Mouse (Mus musculus) cerebellum, adult 2 months (tissue): ENCODE results near the gene Skint9. TPM values are rescaled to one million over a fixed set of nuclear protein-coding genes. Genes with fewer than 3 reads are reported as not detected.
"Not testable (repeated sequence)": the region's sequence is repeated elsewhere in the genome, so short reads cannot be mapped to it uniquely, and the experiment has no call there.

ENCODE experiments used
- DNase-seq, 2 experiments: peaks; one replicate each; pipeline ENCODE4 v3.0.0; 2021
- H3K27ac ChIP-seq: fragments of 200-500 bp; 2 replicates; pipeline ENCODE4 v1.5.1; 2012; ENCODE audit warnings: low read length, control low read depth, inconsistent platforms; ENCODE audit not compliant: insufficient read depth
- H3K27me3 ChIP-seq: fragments of 200-500 bp; 2 replicates; pipeline ENCODE4 v1.6.1; 2012; ENCODE audit warnings: inconsistent platforms, mild to moderate bottlenecking, low read length, moderate library complexity; ENCODE audit not compliant: control insufficient read depth, insufficient read depth
- H3K4me1 ChIP-seq: fragments of 200-500 bp; 2 replicates; pipeline ENCODE4 v1.6.1; 2011; ENCODE audit warnings: low read length; ENCODE audit not compliant: control insufficient read depth, insufficient read depth
- H3K4me3 ChIP-seq: fragments of 200-500 bp; replicated peaks from 2 replicates; pipeline ENCODE3; 2011; ENCODE audit warnings: mild to moderate bottlenecking, low read depth, low read length, control low read depth; ENCODE audit not compliant: insufficient read depth
- CTCF ChIP-seq: fragments of 200-500 bp; IDR thresholded peaks from 2 replicates; pipeline ENCODE4 v1.5.1; 2011; ENCODE audit warnings: low read depth, mild to moderate bottlenecking, control low read depth, low read length, moderate library complexity, borderline replicate concordance; ENCODE audit not compliant: insufficient read depth
- POLR2A ChIP-seq: fragments of 200-500 bp; IDR thresholded peaks from 2 replicates; pipeline ENCODE4 v1.6.1; 2011; ENCODE audit warnings: low read length, control low read depth, borderline replicate concordance; ENCODE audit not compliant: insufficient read depth
- WGBS: fragments of 180-500 bp; shearing (Covaris S2); methylation state at CpG from one replicate; pipeline ENCODE4 v1.1.7; 2018; 5-methylcytosine and 5-hydroxymethylcytosine counted together
- polyA plus RNA-seq: library from polyadenylated mRNA; depleted of rRNA; stranded (reverse); fragments of >200 nt; gene quantifications from 2 replicates; pipeline ENCODE4 v1.2.3, GENCODE M21; 2012; rRNA removed

Skint9 gene
- not detected in 2 replicates for polyA plus RNA-seq

DNA sequence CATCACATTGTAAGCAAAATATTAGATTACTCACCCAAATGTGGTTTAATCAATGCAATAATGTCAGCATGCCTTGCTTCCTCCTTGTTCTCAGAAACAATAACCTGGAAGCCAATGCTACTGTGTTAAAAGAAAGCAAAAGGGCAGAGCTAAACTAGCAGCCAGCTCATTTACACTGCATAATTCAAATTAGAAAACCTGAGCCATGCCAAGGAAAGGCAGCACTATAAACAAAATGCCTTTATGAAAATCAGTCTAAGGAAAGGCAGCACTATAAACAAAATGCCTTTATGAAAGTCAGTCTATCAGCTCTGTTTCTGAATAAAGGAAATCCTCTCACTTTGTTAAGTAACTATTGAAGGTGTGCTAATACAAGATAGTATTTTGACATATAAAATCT is at the start of gene Skint9:
Skint9 (minus strand) TSS at position 101 of the 400 bp plus-strand sequence.
- Histone ChIP-seq H3K4me3 (no peak within 1 kb of the TSS), H3K4me1 (no peaks in the 10 kb centered on the region), H3K27me3 (no peaks in the 10 kb centered on the region), H3K27ac (no peak within 1 kb of the TSS)
- no peak for TF ChIP-seq CTCF
- no peak for TF ChIP-seq POLR2A
- no peak for DNase-seq

DNA sequence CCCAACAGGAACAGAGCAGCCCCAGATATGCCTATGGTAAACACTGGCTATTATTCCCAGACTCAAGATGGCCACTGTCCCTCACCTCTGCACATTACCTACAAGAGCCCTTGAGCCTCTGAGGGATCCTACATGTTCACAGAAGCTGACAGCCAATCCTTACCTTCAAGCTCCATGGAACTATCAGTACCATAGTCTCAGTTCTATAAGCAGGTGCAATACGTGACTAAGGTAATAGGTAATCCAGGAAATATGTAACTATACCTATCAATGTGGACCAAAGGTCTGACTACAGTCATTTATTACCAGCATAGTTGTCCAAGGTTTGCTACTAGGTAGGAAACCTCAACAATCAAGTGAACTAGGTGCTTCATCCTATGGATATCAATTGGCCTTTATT is 1.1 kb downstream of the Skint9 start:
- Histone ChIP-seq H3K4me3 (no peak overlapping the region), H3K27me3 (no peaks in the 10 kb centered on the region), H3K4me1 (no peaks in the 10 kb centered on the region), H3K27ac (no peak overlapping the region)
- TF ChIP-seq CTCF (no peak), POLR2A (no peak)
- 52% methylated on average over 1 of the region's 1 CpGs for WGBS
- no peak for DNase-seq

DNA sequence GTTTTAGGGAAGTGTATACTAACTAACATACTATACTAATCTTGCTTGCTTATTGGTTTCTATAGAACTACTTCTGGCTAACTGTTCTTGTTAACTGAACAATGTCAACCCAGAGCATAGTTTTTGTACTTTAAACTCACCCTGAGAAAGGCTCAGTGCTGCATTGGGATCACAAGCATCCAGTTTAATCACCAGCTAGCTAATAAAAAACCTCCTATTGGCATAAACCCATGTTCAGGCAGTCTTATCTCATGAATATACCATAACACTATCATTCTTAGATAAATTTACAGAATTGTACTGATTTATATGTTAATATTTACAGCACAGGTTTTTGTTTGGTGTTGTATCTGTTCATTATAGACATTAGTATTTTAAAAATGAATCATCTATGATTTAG is 1.6 kb downstream of the Skint9 start:
- no peak for DNase-seq
- H3K4me1 ChIP-seq, result no peaks in the 10 kb centered on the region
- TF ChIP-seq CTCF (no peak), POLR2A (no peak)

DNA sequence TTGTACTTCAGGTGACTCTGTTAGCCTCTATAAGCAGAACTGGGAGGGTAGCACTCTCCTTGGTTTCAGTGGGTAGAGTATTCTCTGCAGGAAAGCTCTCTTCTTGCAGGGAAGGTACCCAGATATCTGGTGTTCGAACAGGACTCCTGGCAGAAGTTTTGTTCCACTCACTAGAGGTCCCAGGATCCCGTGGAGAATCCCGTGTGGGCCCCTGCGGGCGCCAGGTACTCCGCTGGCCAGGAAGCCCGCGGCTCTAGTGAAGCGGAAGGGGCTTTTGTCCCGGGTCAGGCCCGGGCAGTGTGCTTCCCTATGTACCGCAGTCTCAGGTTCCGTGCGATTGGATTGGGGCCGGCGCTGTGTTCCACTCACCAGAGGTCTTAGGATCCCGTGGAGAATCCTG is 84.7 kb downstream of the Skint9 start:
- not testable (repeated sequence) for DNase-seq, H3K27ac ChIP-seq, H3K27me3 ChIP-seq, H3K4me1 ChIP-seq, H3K4me3 ChIP-seq
- WGBS, result 92% methylated on average over 16 of the region's 17 CpGs

More for the DNA sequence above, 1.6 kb downstream of the Skint9 start:
- no peak overlapping the region for H3K4me3 ChIP-seq
- H3K27ac ChIP-seq, result no peak overlapping the region
- no peaks in the 10 kb centered on the region for H3K27me3 ChIP-seq

Other genes with a start within 250 kb of the Skint9 start
- gene Skint3, start 201.7 kb downstream of the Skint9 start, polyA plus RNA-seq, result not detected in 2 replicates
- gene Skint2, start 123.2 kb upstream of the Skint9 start, polyA plus RNA-seq, result not detected in 2 replicates